Mouse (Mus musculus) layer of hippocampus, postnatal 10 days (tissue): ENCODE measurements around the gene Cpsf7. TPM values are rescaled to one million over a fixed set of nuclear protein-coding genes. Genes with fewer than 3 reads are reported as not detected.

Experiments
- total RNA-seq, 2 experiments: library from RNA; stranded (reverse); gene quantifications; 2 replicates each; pipeline ENCODE4 v1.2.3; 2021

The Cpsf7 gene
- total RNA-seq, 2 experiments from 2014 or later = 71.6 to 74.3 TPM

Other genes with a start within 250 kb of the Cpsf7 start
- 100 to 1,000 TPM; 102 TPM for gene Dagla, start 220.4 kb upstream of the Cpsf7 start, total RNA-seq
- gene Syt7, start 136.2 kb upstream of the Cpsf7 start, total RNA-seq = 100 to 1,000 TPM; 210 to 226 TPM
- 10 to 100 TPM; 27.4 to 28.0 TPM for gene Lrrc10b, start 67.8 kb upstream of the Cpsf7 start, total RNA-seq
- gene Ppp1r32, start 42.3 kb upstream of the Cpsf7 start, total RNA-seq = 1 to 10 TPM; 1.9 to 4.7 TPM
- 10 to 100 TPM; 52.6 to 53.3 TPM for gene Sdhaf2, start 876 bp downstream of the Cpsf7 start, total RNA-seq
- 10 to 100 TPM; 12.3 to 13.0 TPM for gene Tmem216, start 31.0 kb downstream of the Cpsf7 start, total RNA-seq
- 10 to 100 TPM; 13.6 to 17.3 TPM for gene Cyb561a3, start 51.9 kb downstream of the Cpsf7 start, total RNA-seq
- 10 to 100 TPM; 11.7 to 15.3 TPM for gene Tmem138, start 52.1 kb downstream of the Cpsf7 start, total RNA-seq
- gene Ddb1, start 80.1 kb downstream of the Cpsf7 start, total RNA-seq = 100 to 1,000 TPM; 196 to 215 TPM
- gene Tkfc, start 80.4 kb downstream of the Cpsf7 start, total RNA-seq = 10 to 100 TPM; 27.7 to 28.6 TPM
- 1 to 10 TPM; 1.0 to 2.3 TPM for gene Vwce, start 108.9 kb downstream of the Cpsf7 start, total RNA-seq
- not detected for gene Pga5, start 152.8 kb downstream of the Cpsf7 start, total RNA-seq
- gene Vps37c, start 163.5 kb downstream of the Cpsf7 start, total RNA-seq = 10 to 100 TPM; 24.6 to 26.9 TPM
- gene Cd5, start 213.7 kb downstream of the Cpsf7 start, total RNA-seq = under 1 TPM; 0.29 to 0.32 TPM